ENCODE assay signal across 20 mouse cellular contexts in genomic region chr10:67250846-67251245, GRCm38 (mm10).
"Had no signal": no experiment of that assay in that cellular context is flagged by ENCODE, and none has a peak within 500 bp of the region (broad histone marks: within the 10 kb centered on the region; RNA-seq: fewer than 3 reads in every experiment).

No protein-coding gene starts in this region.

- H3K9ac ChIP-seq: intestine, embryonic 15.5 days; kidney, embryonic 15.5 days; liver, embryonic 13.5 days; midbrain, embryonic 15.5 days; neural tube, embryonic 13.5 days had no signal

- H3K27ac ChIP-seq: intestine, embryonic 15.5 days; kidney, embryonic 15.5 days; liver, embryonic 13.5 days; midbrain, embryonic 15.5 days; neural tube, embryonic 13.5 days; stomach, postnatal 0 days had no signal

- H3K4me2 ChIP-seq: intestine, embryonic 15.5 days; kidney, embryonic 15.5 days; liver, embryonic 13.5 days; midbrain, embryonic 11.5 days; midbrain, embryonic 15.5 days; neural tube, embryonic 13.5 days had no signal

- DNase-seq: kidney, adult 11 months; kidney, adult 8-10 months; kidney, postnatal 10 days; kidney, postnatal 36 days; liver, embryonic 13.5 days; lung, adult 2 months; lung, postnatal 14 days; lung, postnatal 4 days; retina, postnatal 1 day; right cerebral cortex, postnatal 14 days; right cerebral cortex, postnatal 4 days; thymus, adult 2 months; thymus, postnatal 25 days had no signal

- H3K27me3 ChIP-seq: intestine, embryonic 15.5 days; kidney, embryonic 15.5 days; liver, embryonic 13.5 days; midbrain, embryonic 15.5 days; neural tube, embryonic 13.5 days had no signal

- H3K4me3 ChIP-seq: intestine, embryonic 15.5 days; kidney, embryonic 15.5 days; liver, embryonic 13.5 days; midbrain, embryonic 15.5 days; myocyte; neural tube, embryonic 13.5 days had no signal

- ATAC-seq: intestine, embryonic 15.5 days; midbrain, embryonic 15.5 days had no signal

- H3K4me1 ChIP-seq: intestine, embryonic 15.5 days; liver, embryonic 13.5 days; midbrain, embryonic 15.5 days had no signal

- H3K9me3 ChIP-seq: intestine, embryonic 15.5 days; kidney, embryonic 15.5 days; liver, embryonic 13.5 days; midbrain, embryonic 15.5 days; neural tube, embryonic 13.5 days had no signal
